Mouse (Mus musculus): ENCODE measurements around the gene Plcg2. TPM values are rescaled to one million over a fixed set of nuclear protein-coding genes. Genes with fewer than 3 reads are reported as not detected.

The Plcg2 gene
- polyA plus RNA-seq, 1 experiment from 2014 or later, result 1.3 TPM

DNA sequence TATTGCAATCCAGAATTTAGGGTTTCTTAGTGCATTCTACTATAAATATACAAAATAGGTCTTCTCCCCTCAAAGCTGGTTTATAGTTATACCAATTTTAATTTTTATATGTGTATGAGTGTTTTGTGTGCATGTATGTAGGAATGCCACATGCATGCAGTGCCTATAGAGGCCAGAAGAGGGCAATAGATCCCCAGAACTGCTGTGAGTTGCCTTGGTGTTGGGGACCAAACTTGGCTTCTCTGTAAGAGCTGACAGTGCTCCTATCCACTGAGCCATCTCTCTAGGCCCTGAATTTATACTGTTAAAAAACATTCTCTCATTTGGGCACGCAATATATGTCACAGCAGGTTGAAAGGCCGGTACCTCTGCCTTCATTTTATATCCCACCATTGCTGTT is 147.9 kb downstream of the Plcg2 start:
- WGBS, result 51% methylated on average over 2 of the region's 2 CpGs

DNA sequence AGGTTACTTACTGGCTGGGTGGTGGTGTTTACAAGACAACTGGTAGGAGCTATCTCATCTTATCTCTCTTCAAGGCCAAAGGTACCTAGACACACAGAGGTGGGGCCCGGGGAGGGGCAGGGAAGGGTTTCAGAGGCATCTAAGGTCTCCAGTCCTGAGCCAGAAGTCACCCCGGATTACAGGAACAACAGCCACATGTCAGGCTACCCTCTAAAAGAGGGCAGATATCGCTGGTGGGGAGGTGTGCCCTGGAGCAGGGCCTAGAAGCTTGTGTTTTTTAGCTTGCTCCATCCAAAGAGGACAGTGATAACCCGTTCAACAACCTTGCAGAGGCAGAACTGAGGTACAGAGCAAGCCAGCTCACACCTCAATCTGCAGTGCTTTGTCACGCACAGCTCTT is 148.3 kb downstream of the Plcg2 start:
- Histone ChIP-seq H3K4me2 (no peak overlapping the region), H3K9me3 (replicated peaks) (no peaks in the 10 kb centered on the region), H3K36me3 (no peaks in the 10 kb centered on the region), H3K27ac (replicated peaks) (no peak overlapping the region), H3K4me3 (replicated peaks) (no peak overlapping the region), H3K9ac (replicated peaks) (no peak overlapping the region), H3K4me1 (no peaks in the 10 kb centered on the region), H3K27me3 (replicated peaks) (no peaks in the 10 kb centered on the region)
- 79% methylated on average over 5 of the region's 5 CpGs for WGBS
- no peak for ATAC-seq (ENCODE audit: low FRiP score)

More for the DNA sequence above, 147.9 kb downstream of the Plcg2 start:
- no peaks in the 10 kb centered on the region for H3K27me3 ChIP-seq (replicated peaks)
- no peak overlapping the region for H3K27ac ChIP-seq (replicated peaks)
- H3K4me2 ChIP-seq, result no peak overlapping the region
- H3K4me1 ChIP-seq, result no peaks in the 10 kb centered on the region
- H3K36me3 ChIP-seq, result no peaks in the 10 kb centered on the region
- no peak overlapping the region for H3K4me3 ChIP-seq (replicated peaks)
- no peaks in the 10 kb centered on the region for H3K9me3 ChIP-seq (replicated peaks)
- no peak for ATAC-seq (ENCODE audit: low FRiP score)
- no peak overlapping the region for H3K9ac ChIP-seq (replicated peaks)

DNA sequence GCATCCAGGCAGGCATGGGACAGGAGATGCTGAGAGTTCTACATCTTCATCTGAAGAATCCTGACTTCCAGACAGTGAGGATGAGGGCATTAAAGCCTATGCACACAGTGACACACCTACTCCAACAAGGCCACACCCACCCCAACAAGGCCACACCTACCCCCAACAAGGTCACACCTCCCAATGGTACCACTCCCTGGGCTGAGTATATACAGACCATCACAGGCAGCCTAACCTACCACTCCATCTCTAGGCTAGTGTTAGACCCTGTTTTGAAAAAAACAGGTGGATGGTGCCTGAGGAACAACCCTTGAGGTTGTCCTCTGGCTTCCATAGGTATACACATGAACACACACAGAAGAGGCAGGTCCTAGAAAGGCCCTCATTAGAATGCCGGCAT is 154.2 kb downstream of the Plcg2 start:
- no peaks in the 10 kb centered on the region for H3K27me3 ChIP-seq (replicated peaks)
- no peak overlapping the region for H3K27ac ChIP-seq (replicated peaks)
- no peak overlapping the region for H3K4me2 ChIP-seq
- H3K4me3 ChIP-seq (replicated peaks), result no peak overlapping the region
- WGBS, result 100% methylated on average over 1 of the region's 1 CpGs
- no peaks in the 10 kb centered on the region for H3K4me1 ChIP-seq
- H3K9ac ChIP-seq (replicated peaks), result no peak overlapping the region
- ATAC-seq (ENCODE audit: low FRiP score), result no peak
- no peaks in the 10 kb centered on the region for H3K9me3 ChIP-seq (replicated peaks)
- no peaks in the 10 kb centered on the region for H3K36me3 ChIP-seq

GRCm38 (mm10) chr8:117658990-117659389 is 160.9 kb downstream of the Plcg2 start:
- no peak overlapping the region for H3K4me3 ChIP-seq (replicated peaks)
- no peak overlapping the region for H3K27ac ChIP-seq (replicated peaks)
- no peak for ATAC-seq (ENCODE audit: low FRiP score)
- no peak overlapping the region for H3K4me2 ChIP-seq
- no peaks in the 10 kb centered on the region for H3K27me3 ChIP-seq (replicated peaks)
- no peak overlapping the region for H3K9ac ChIP-seq (replicated peaks)
- peaks cover 12% of the 10 kb centered on the region for H3K4me1 ChIP-seq
- no peaks in the 10 kb centered on the region for H3K9me3 ChIP-seq (replicated peaks)
- 74% methylated on average over 7 of the region's 7 CpGs for WGBS
- H3K36me3 ChIP-seq, result 0 out of 2 replicates have a peak, but pooled peaks cover 4% of the 10 kb centered on the region

DNA sequence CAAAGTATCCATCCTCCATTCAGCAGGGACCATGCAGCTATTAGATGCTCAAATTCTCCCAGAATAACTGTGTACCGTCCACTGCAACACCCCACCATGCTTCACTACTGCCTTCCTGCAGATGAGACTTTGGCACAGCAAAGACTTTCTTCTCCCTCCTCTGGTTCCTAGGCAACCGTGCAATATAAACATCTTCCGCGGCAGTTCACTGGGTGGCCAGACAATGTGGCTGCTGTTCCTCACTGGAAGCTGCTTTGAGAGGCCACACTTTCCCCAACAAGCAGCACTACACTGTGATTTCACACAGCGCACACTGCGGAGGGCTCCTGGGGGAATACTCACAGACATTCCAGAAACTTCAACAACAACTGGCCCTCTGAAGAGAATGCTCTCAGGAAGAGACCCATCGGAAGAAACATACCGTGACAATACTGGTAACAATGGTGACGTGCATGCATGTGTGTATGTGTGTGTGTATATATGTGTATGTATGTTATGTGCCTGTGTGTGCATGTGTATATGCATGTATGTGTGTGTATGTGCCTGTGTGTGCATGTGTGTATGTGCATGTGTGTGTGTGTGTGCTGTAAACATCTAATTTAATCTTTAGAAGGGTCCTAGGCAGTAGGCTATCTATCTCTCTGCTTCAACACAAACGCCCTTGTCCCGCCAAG is 162.4 kb downstream of the Plcg2 start:
- H3K4me3 ChIP-seq (replicated peaks), result no peak overlapping the region
- H3K9me3 ChIP-seq (replicated peaks), result no peaks in the 10 kb centered on the region
- no peak overlapping the region for H3K9ac ChIP-seq (replicated peaks)
- WGBS, result 18% methylated on average over 11 of the region's 11 CpGs
- peak overlapping the region; percentile 37 for H3K4me2 ChIP-seq
- peak; percentile 78 for ATAC-seq (ENCODE audit: low FRiP score)
- no peak overlapping the region; the same call in 1 of the 2 replicates for H3K27ac ChIP-seq (replicated peaks)
- 0 out of 2 replicates have a peak, but pooled peaks cover 4% of the 10 kb centered on the region for H3K36me3 ChIP-seq
- peaks cover 12% of the 10 kb centered on the region for H3K4me1 ChIP-seq
- H3K27me3 ChIP-seq (replicated peaks), result no peaks in the 10 kb centered on the region

DNA sequence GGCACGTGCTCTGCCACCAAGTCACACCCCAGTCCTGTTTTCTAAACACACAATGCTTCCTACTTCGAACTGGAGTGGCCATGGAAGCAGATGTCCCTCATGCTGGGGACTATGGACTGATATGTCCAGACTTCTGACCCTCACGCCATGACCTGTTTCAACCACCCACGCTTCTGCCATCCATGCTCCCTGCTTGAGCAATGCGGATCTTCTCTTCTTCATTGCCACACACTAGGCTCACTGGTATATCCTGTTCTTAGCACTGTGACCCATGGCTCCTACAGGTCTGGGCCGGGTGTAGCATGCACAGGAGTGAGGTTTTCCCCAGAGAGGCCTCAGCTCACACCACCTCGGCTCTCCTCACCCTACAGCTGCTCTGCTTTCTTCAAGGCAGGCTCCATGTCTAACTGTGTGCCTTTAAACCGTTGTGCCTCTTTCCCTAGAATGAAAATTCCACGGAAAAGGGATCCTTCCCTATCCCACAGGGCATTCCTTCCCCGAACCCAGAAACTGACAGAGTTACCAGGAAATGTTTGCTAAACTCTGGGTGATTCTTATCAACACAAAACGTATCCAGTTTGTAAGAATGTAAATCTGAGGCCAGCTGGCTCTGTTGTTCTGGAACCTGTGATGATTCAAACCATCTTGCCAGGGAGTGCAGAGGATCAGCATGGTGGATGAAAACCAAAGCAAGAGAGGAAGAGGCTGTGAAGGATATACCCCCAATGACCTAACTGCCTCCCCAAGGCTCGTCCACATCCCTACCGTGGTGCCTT is 169.4 kb downstream of the Plcg2 start:
- Histone ChIP-seq H3K36me3 (0 out of 2 replicates have a peak, but pooled peaks cover 4% of the 10 kb centered on the region), H3K4me3 (replicated peaks) (no peak overlapping the region), H3K9me3 (replicated peaks) (no peaks in the 10 kb centered on the region), H3K27me3 (replicated peaks) (no peaks in the 10 kb centered on the region), H3K4me1 (peaks cover 6% of the 10 kb centered on the region), H3K9ac (replicated peaks) (no peak overlapping the region), H3K27ac (replicated peaks) (no peak overlapping the region), H3K4me2 (no peak overlapping the region)
- 87% methylated on average over 13 of the region's 13 CpGs for WGBS
- no peak for ATAC-seq (ENCODE audit: low FRiP score)

DNA sequence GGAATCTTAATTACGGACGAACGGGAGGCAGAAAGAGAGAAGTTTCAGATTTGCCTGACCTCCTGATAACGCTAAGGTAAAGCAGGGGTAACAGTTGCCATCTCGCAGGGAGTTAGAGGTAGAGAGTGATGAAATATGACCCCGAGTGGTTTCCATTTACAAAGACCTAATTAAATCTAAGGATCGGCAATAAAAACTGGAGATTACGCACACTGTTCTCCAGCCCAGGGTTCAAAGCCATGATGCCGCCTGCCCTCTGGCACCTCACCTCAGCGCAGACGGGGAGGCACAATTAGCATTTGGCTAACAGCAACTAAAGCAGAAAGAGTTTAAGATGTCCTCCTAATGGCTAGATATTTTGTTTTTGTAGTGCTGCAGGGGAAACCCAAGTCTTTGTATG is 172.4 kb downstream of the Plcg2 start:
- Histone ChIP-seq H3K9ac (replicated peaks) (no peak overlapping the region), H3K9me3 (replicated peaks) (no peaks in the 10 kb centered on the region), H3K4me2 (no peak overlapping the region; the same call in 1 of the 2 replicates), H3K36me3 (no peaks in the 10 kb centered on the region), H3K4me1 (peaks cover 15% of the 10 kb centered on the region), H3K27ac (replicated peaks) (no peak overlapping the region), H3K4me3 (replicated peaks) (no peak overlapping the region), H3K27me3 (replicated peaks) (no peaks in the 10 kb centered on the region)
- 10% methylated on average over 11 of the region's 11 CpGs for WGBS
- ATAC-seq (ENCODE audit: low FRiP score), result no peak

DNA sequence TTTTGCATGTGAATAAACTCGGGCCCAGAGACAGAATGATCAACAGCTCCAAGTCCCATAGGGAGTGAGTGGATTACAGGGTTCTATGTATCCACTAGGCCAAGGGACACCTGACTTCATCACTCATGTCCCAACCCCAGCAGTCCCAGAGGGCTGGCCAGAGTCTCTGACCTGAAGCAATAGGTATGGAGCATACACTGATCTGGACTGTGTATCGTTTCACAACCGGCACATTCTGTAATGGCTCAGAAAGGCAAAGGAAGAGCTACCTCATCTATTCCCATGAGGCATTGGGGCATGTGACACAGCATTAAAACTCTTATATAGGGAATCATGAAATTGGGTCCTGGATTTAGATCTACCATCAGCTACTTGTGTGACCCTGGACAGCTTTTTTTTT is 174.5 kb downstream of the Plcg2 start:
- H3K4me2 ChIP-seq, result no peak overlapping the region
- H3K9ac ChIP-seq (replicated peaks), result no peak overlapping the region
- no peak overlapping the region for H3K27ac ChIP-seq (replicated peaks)
- ATAC-seq (ENCODE audit: low FRiP score), result no peak
- no peak overlapping the region for H3K4me3 ChIP-seq (replicated peaks)
- H3K9me3 ChIP-seq (replicated peaks), result no peaks in the 10 kb centered on the region
- H3K36me3 ChIP-seq, result no peaks in the 10 kb centered on the region
- peaks cover 15% of the 10 kb centered on the region for H3K4me1 ChIP-seq
- 66% methylated on average over 3 of the region's 3 CpGs for WGBS
- no peaks in the 10 kb centered on the region for H3K27me3 ChIP-seq (replicated peaks)

- Histone ChIP-seq H3K4me1 (peaks cover 15% of the 10 kb centered on the region), H3K9ac (replicated peaks) (peak within 1 kb of the TSS; percentile 42), H3K27ac (replicated peaks) (no peak within 1 kb of the TSS), H3K27me3 (replicated peaks) (no peaks in the 10 kb centered on the region), H3K4me2 (peak within 1 kb of the TSS; percentile 88), H3K9me3 (replicated peaks) (no peaks in the 10 kb centered on the region), H3K36me3 (no peaks in the 10 kb centered on the region), H3K4me3 (replicated peaks) (peak within 1 kb of the TSS; percentile 54)
- no peak for ATAC-seq (ENCODE audit: low FRiP score)
- WGBS, result 12% methylated on average over 17 of the region's 17 CpGs
Measured at GRCm38 (mm10) chr8:117673430-117673830, 175.3 kb downstream of the Plcg2 start, which contains the start of gene Sdr42e1. Sdr42e1 (minus strand) TSS chr8:117673689.

DNA sequence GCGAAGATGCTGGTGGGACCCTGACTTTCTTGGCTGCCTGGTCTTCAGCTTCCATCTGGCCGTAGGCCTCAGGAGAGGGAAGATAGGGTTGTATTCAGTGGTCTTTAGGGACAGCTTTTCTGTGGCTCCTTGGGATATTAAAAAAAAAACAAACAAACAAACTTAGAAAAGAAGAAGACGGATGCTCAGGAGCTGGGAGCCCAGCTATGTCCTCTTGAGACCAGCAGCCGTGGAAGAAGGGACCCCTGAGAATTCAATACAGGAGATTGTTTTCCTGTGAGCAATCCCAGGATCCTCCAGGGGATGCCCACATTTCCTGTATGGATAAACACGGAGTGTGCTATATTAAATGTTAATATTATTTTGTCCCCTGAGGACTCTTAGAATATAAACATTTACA is 177.1 kb downstream of the Plcg2 start:
- Histone ChIP-seq H3K36me3 (no peaks in the 10 kb centered on the region), H3K4me3 (replicated peaks) (no peak overlapping the region), H3K4me2 (no peak overlapping the region), H3K27ac (replicated peaks) (no peak overlapping the region), H3K27me3 (replicated peaks) (no peaks in the 10 kb centered on the region), H3K9ac (replicated peaks) (no peak overlapping the region), H3K9me3 (replicated peaks) (no peaks in the 10 kb centered on the region), H3K4me1 (peaks cover 14% of the 10 kb centered on the region)
- ATAC-seq (ENCODE audit: low FRiP score), result no peak
- 67% methylated on average over 5 of the region's 5 CpGs for WGBS

DNA sequence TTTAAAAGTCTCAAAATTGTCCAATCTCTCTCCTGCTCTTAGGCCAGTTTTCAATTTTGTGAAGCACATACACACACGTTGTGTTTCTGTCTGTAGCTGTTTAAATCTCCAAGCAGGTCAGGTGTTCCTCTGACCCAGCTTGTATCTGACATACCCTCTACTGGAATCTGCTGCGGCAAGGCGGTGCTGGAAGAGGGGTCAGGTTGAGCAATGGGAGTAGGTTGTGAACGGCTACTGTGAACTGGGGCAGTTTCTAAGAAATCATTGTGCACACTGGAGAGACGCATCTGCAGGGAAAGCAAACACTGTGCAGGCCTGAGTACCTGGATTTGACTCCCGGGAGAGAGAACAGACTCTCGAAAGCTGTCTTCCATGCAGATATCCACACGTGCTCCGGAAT is 178.4 kb downstream of the Plcg2 start:
- H3K4me2 ChIP-seq, result no peak overlapping the region
- 86% methylated on average over 9 of the region's 9 CpGs for WGBS
- ATAC-seq (ENCODE audit: low FRiP score), result no peak
- no peaks in the 10 kb centered on the region for H3K27me3 ChIP-seq (replicated peaks)
- peaks cover 9% of the 10 kb centered on the region; the same call in 1 of the 2 replicates for H3K4me1 ChIP-seq
- no peak overlapping the region for H3K4me3 ChIP-seq (replicated peaks)
- no peaks in the 10 kb centered on the region for H3K36me3 ChIP-seq
- H3K27ac ChIP-seq (replicated peaks), result no peak overlapping the region
- H3K9ac ChIP-seq (replicated peaks), result no peak overlapping the region
- no peaks in the 10 kb centered on the region for H3K9me3 ChIP-seq (replicated peaks)

DNA sequence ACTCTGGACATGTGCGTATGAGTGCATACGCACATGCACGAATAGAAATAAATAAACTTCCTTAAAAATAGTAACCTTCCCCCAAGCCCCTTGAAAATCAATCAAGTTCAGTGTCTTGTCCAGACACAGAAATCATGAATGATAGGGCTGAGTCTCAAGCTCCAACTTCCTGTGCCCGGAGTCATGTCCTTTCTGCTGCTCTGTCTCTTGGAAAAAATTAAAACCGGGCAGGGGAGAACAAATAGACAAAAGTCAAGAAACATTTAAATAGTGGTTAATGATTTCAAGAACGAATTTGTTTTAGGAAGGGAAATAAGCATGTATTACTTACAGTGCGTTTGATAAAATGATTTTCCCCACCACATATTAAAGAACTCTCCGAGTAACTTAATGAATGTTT is 178.9 kb downstream of the Plcg2 start:
- WGBS, result 69% methylated on average over 8 of the region's 8 CpGs
- H3K4me3 ChIP-seq (replicated peaks), result no peak overlapping the region

More for the DNA sequence above, 178.9 kb downstream of the Plcg2 start:
- no peaks in the 10 kb centered on the region for H3K9me3 ChIP-seq (replicated peaks)
- H3K27ac ChIP-seq (replicated peaks), result no peak overlapping the region
- no peak overlapping the region for H3K4me2 ChIP-seq
- peaks cover 9% of the 10 kb centered on the region; the same call in 1 of the 2 replicates for H3K4me1 ChIP-seq
- 0 out of 2 replicates have a peak, but pooled peaks cover 2% of the 10 kb centered on the region for H3K27me3 ChIP-seq (replicated peaks)
- H3K36me3 ChIP-seq, result no peaks in the 10 kb centered on the region
- no peak overlapping the region for H3K9ac ChIP-seq (replicated peaks)
- no peak for ATAC-seq (ENCODE audit: low FRiP score)
